Mouse (Mus musculus) stomach, postnatal 0 days (tissue): ENCODE results near the gene Gm38119. TPM values are rescaled to one million over a fixed set of nuclear protein-coding genes. Genes with fewer than 3 reads are reported as not detected.
"Not testable (repeated sequence)": the region's sequence is repeated elsewhere in the genome, so short reads cannot be mapped to it uniquely, and the experiment has no call there.

Experiments
- ATAC-seq: fragments of 200-750 bp; cut with Nextera tagmentation; 2 replicates; pipeline ENCODE4 v1.8.0; 2017; ENCODE audit not compliant: low FRiP score, low TSS enrichment
- DNase-seq: peaks from one replicate; pipeline ENCODE4 v3.0.0-alpha.2; 2016; ENCODE audit warnings: low spot score
- H3K27ac ChIP-seq: fragments of 300-500 bp; sonication (generic); replicated peaks from 2 replicates; pipeline ENCODE4 v1.5.1; 2014; ENCODE audit warnings: mild to moderate bottlenecking, control low read depth
- H3K27me3 ChIP-seq: fragments of 300-500 bp; sonication (generic); 2 replicates; pipeline ENCODE4 v1.6.1; 2014; ENCODE audit warnings: low read length; ENCODE audit not compliant: control insufficient read depth, insufficient read depth
- H3K36me3 ChIP-seq: fragments of 300-500 bp; sonication (generic); 2 replicates; pipeline ENCODE4 v1.6.1; 2014; ENCODE audit warnings: low read length, mixed read lengths; ENCODE audit not compliant: control insufficient read depth, insufficient read depth
- H3K4me1 ChIP-seq: fragments of 300-500 bp; sonication (generic); replicated peaks from 2 replicates; pipeline ENCODE4 v1.6.1; 2014; ENCODE audit warnings: antibody characterized with exemption; ENCODE audit not compliant: control insufficient read depth, insufficient read depth
- H3K4me2 ChIP-seq: fragments of 300-500 bp; sonication (generic); replicated peaks from 2 replicates; pipeline ENCODE4 v1.6.1; 2014; ENCODE audit warnings: low read depth, mild to moderate bottlenecking, control low read depth, moderate library complexity
- H3K4me3 ChIP-seq: fragments of 300-500 bp; sonication (generic); 2 replicates; pipeline ENCODE4 v1.5.1; 2014; ENCODE audit warnings: low read depth, low read length, control low read depth
- H3K9ac ChIP-seq: fragments of 300-500 bp; sonication (generic); 2 replicates; pipeline ENCODE4 v1.6.1; 2014; ENCODE audit warnings: mild to moderate bottlenecking, low read length, control low read depth, mixed read lengths
- H3K9me3 ChIP-seq: fragments of 300-500 bp; sonication (generic); 2 replicates; pipeline ENCODE4 v1.6.1; 2016; ENCODE audit warnings: low read length; ENCODE audit not compliant: control insufficient read depth
- CTCF ChIP-seq: IDR thresholded peaks from 2 replicates; pipeline ENCODE4 v1.5.1; 2016; ENCODE audit warnings: antibody characterized with exemption, low read depth, mild to moderate bottlenecking, moderate library complexity
- EP300 ChIP-seq: optimal IDR thresholded peaks from 2 replicates; pipeline ENCODE3; 2016; ENCODE audit warnings: antibody characterized with exemption
- WGBS: fragments of 180-500 bp; shearing (Covaris S2); extraction: QIAGEN DNeasy Blood & Tissue Kit; methylation state at CpG from one replicate; pipeline ENCODE4 v1.1.7; 2014; 5-methylcytosine and 5-hydroxymethylcytosine counted together
- polyA plus RNA-seq: library from polyadenylated mRNA; unstranded; fragments of >200 nt; fragmentation: Nextera tagmentation; extraction: Ambion mirVana; gene quantifications from 2 replicates; pipeline ENCODE4 v1.2.1, GENCODE M21; 2015

Gm38119 gene
- polyA plus RNA-seq, 1 experiment from 2014 or later = 14.1 TPM

DNA sequence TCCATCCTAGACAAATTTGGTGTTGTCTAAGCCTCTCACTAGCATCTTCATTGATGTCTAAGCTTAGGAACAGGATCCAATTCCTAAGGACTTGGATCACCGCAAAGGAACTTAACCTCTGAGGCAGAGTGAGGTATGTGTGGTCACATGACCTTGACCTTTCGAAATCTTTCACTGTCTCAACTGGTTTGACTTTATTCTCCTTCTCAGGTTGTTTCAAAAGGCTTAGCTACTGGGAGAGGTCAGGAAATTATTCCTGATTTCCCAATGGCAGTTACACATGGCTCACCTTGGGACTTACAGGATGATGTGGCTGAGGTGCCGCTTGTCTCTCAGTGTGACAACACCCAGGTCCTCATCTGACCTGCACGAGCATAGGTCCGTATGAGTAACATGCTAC, 16.3 kb downstream of the Gm38119 start:
- H3K4me1 ChIP-seq = no peaks in the 10 kb centered on the region
- H3K27me3 ChIP-seq = no peaks in the 10 kb centered on the region
- no peak overlapping the region for H3K4me2 ChIP-seq
- no peak overlapping the region for H3K27ac ChIP-seq
- WGBS = 66% methylated on average over 5 of the region's 5 CpGs
- H3K4me3 ChIP-seq = no peak overlapping the region
- no peak for DNase-seq
- no peak overlapping the region for H3K9ac ChIP-seq
- TF ChIP-seq EP300 = no peak
- TF ChIP-seq CTCF = no peak
- no peaks in the 10 kb centered on the region for H3K9me3 ChIP-seq
- no peaks in the 10 kb centered on the region for H3K36me3 ChIP-seq
- ATAC-seq = no peak

DNA sequence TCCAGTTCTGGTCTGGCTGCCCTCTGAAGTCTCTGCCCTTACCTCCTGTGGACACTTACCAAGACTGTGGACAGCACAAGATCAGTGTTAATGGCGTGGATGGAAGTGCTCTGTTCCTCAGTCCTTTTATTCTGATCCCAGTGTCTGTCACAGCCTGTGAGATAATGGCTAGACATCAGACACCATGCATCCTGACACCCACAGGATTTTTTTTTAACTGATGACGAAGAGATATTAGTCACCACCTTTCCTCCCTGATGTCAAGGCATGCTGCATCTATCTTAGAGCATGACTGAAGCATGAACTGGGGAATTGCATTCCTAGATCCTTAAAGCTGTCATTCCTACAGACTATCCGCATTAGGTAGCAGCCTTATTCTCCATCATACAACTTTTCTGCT, 18.6 kb downstream of the Gm38119 start, which contains the start of gene Lce1f:
Lce1f (minus strand) TSS at position 101 of the 400 bp plus-strand sequence.
- TF ChIP-seq CTCF = no peak
- no peak for TF ChIP-seq EP300
- Histone ChIP-seq H3K27ac (no peak within 1 kb of the TSS), H3K9ac (no peak within 1 kb of the TSS), H3K27me3 (no peaks in the 10 kb centered on the region), H3K4me3 (no peak within 1 kb of the TSS), H3K4me2 (no peak within 1 kb of the TSS), H3K4me1 (no peaks in the 10 kb centered on the region), H3K36me3 (no peaks in the 10 kb centered on the region), H3K9me3 (no peaks in the 10 kb centered on the region)
- no peak for ATAC-seq
- 69% methylated on average over 3 of the region's 3 CpGs for WGBS
- DNase-seq = no peak

GRCm38 (mm10) chr3:92715122-92715521, 23.8 kb downstream of the Gm38119 start:
- H3K27me3 ChIP-seq = no peaks in the 10 kb centered on the region
- TF ChIP-seq CTCF (peak; percentile 54), EP300 (no peak)
- H3K27ac ChIP-seq = no peak overlapping the region
- H3K4me3 ChIP-seq = no peak overlapping the region
- H3K9me3 ChIP-seq = no peaks in the 10 kb centered on the region
- ATAC-seq (no peak), DNase-seq (no peak)
- no peak overlapping the region for H3K4me2 ChIP-seq
- H3K9ac ChIP-seq = no peak overlapping the region
- H3K4me1 ChIP-seq = no peaks in the 10 kb centered on the region
- H3K36me3 ChIP-seq = no peaks in the 10 kb centered on the region

DNA sequence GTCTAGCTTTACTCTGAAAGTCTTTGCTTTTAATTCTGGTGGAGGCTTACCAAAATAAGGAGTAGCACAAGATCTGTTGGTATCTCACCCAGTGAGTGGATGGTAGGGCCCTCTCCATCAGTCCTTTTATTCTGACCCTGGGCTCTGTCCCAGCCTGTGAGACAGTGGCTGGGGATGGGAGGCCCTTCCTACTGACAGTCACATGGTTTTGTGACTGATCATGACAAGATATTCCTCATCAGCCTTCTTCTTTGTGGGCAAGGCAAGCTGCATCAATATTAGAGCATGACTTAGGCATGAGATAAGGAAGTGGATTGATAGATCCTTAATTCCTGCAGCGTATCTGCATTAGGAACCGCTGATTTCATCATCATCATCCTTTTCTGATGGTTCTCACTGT, 29.9 kb downstream of the Gm38119 start, which contains the start of gene Lce1e:
Lce1e (minus strand) TSS at position 101 of the 400 bp plus-strand sequence.
- Histone ChIP-seq H3K36me3 (no peaks in the 10 kb centered on the region), H3K9me3 (no peaks in the 10 kb centered on the region), H3K4me3 (no peak within 1 kb of the TSS), H3K27ac (no peak within 1 kb of the TSS), H3K27me3 (no peaks in the 10 kb centered on the region), H3K4me2 (no peak within 1 kb of the TSS), H3K4me1 (no peaks in the 10 kb centered on the region), H3K9ac (no peak within 1 kb of the TSS)
- 77% methylated on average over 2 of the region's 2 CpGs for WGBS
- DNase-seq (no peak), ATAC-seq (no peak)
- TF ChIP-seq CTCF (no peak), EP300 (no peak)

- Histone ChIP-seq H3K36me3 (no peaks in the 10 kb centered on the region), H3K4me3 (no peak overlapping the region), H3K4me1 (no peaks in the 10 kb centered on the region), H3K27ac (no peak overlapping the region), H3K9ac (no peak overlapping the region), H3K9me3 (no peaks in the 10 kb centered on the region), H3K27me3 (no peaks in the 10 kb centered on the region), H3K4me2 (no peak overlapping the region)
- no peak for ATAC-seq
- TF ChIP-seq EP300 (no peak), CTCF (no peak)
- 20% methylated on average over 1 of the region's 1 CpGs for WGBS
- no peak for DNase-seq
Measured at GRCm38 (mm10) chr3:92694613-92695012, 44.3 kb downstream of the Gm38119 start.

DNA sequence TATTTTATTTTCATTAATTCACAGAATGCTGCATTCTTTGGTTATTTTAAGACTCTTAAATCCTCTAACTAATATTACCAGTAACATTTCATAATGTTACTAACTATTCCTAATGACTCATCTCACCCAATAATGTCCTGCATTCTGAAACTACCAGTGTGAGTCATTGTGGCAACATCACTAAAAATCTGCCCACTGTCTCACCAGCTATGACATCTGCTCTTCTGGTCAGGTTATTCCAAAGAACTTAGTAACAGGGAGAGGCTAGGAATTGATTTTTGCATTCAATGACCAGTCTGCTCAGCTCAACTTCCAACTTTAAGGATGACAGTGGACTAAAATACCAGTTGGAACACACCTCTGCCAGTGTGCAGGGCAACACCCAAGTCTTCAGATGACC, 47.2 kb downstream of the Gm38119 start:
- Histone ChIP-seq H3K4me3 (no peak overlapping the region), H3K4me2 (no peak overlapping the region), H3K9me3 (no peaks in the 10 kb centered on the region), H3K27ac (no peak overlapping the region), H3K4me1 (no peaks in the 10 kb centered on the region), H3K27me3 (no peaks in the 10 kb centered on the region), H3K36me3 (no peaks in the 10 kb centered on the region), H3K9ac (no peak overlapping the region)
- TF ChIP-seq CTCF (no peak), EP300 (no peak)
- ATAC-seq (no peak), DNase-seq (no peak)

DNA sequence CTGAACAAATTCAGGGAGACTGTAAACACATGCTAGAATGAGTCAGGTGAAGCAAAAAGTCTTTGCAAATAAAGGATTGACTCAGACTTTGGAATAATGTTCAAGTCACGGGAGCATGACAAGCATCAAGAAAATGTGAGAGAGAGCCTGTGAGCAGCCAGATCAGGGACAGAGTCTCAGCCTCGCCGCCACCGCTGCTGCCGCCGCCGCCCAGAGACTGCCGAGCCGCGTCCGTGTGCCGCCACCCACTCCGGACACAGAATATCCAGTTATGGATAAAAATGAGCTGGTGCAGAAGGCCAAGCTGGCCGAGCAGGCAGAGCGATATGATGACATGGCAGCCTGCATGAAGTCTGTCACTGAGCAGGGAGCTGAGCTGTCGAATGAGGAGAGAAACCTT, 49.7 kb downstream of the Gm38119 start:
- WGBS = 62% methylated on average over 16 of the region's 16 CpGs
- H3K36me3 ChIP-seq = not testable (repeated sequence)

More for the DNA sequence above, 49.7 kb downstream of the Gm38119 start:
- ATAC-seq, H3K27me3 ChIP-seq, H3K4me2 ChIP-seq, H3K4me1 ChIP-seq, H3K9me3 ChIP-seq, H3K9ac ChIP-seq, DNase-seq, H3K4me3 ChIP-seq, H3K27ac ChIP-seq: not testable (repeated sequence)
